8 mouse cellular contexts compared by ENCODE assay signal in the genomic region with DNA sequence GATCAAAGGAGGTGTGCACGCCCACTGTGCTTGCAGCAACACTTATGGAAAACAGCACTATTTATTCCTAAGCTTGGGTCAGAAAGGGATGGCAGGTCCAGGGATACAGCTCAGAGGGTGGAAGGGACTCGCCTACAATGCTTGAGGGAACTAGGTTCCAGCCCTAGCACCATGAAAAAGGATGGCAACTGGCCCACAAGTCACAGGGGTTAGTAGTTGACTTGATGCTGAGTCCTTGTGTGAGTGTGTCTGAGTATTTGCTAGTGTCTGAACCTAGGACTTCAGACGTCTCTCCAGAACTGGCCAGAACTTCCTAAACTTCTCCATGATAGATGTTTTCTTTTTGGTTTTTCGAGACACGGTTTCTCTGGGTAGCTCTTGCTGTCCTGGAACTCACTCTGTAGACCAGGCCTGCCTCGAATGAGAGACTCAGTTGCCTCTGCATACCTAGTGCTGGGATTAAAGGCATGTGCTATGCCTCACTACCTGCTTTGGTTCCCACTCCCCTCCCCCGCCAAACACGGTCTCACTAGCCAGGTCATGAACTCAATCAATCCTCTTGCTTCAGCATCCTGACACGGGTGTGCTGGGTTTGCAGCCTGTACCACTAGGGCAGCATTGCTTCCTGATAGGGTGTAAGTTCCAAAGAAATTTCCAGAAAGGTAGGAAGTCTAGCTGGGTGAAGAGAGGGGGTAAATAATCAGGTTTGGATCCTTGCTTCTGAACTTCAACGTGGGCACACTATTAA. TPM values are rescaled to one million over a fixed set of nuclear protein-coding genes. Genes with fewer than 3 reads are reported as not detected.
A peak's percentile ranks its signal among the peaks of the same experiment; 100 is the strongest.
DNase-seq lines count a peak whose midpoint lies in the region; ATAC-seq and TF ChIP-seq lines count a peak whose summit lies in the region.

No protein-coding gene starts in this region.

- H3K27me3 ChIP-seq in embryonic facial prominence, embryonic 10.5 days (replicated peaks; ENCODE audit: low read depth, poor library complexity, severe bottlenecking) = no peaks in the 10 kb centered on the region
- H3K27me3 ChIP-seq in hindbrain, embryonic 15.5 days = no peaks in the 10 kb centered on the region
- H3K27me3 ChIP-seq in liver, embryonic 14.5 days (ENCODE audit: control insufficient read depth, insufficient read depth, low read length) = no peaks in the 10 kb centered on the region

- WGBS in embryonic facial prominence, embryonic 10.5 days = 61% methylated on average over 10 of the region's 10 CpGs
- WGBS in hindbrain, embryonic 15.5 days = 64% methylated on average over 10 of the region's 10 CpGs
- WGBS in liver, embryonic 14.5 days (ENCODE audit: insufficient replicate concordance) = 58% methylated on average over 10 of the region's 10 CpGs
- WGBS in olfactory bulb, adult 2 months = 60% methylated on average over 10 of the region's 10 CpGs

- H3K27ac ChIP-seq in embryonic facial prominence, embryonic 10.5 days (replicated peaks) = peak overlapping the region; percentile 97
- peak overlapping the region; percentile 89 for H3K27ac ChIP-seq in hindbrain, embryonic 15.5 days (replicated peaks)
- peak overlapping the region; percentile 4; the same call in 1 of the 2 replicates for H3K27ac ChIP-seq in liver, embryonic 14.5 days
- H3K27ac ChIP-seq in olfactory bulb, adult 2 months (ENCODE audit: insufficient read depth, low read depth, low read length) = peak overlapping the region; percentile 83

- peak; percentile 72 for ATAC-seq in hindbrain, embryonic 15.5 days (ENCODE audit: low FRiP score, low read depth)
- peak; percentile 44 for ATAC-seq in liver, embryonic 14.5 days (ENCODE audit: insufficient read depth)

- no peak for TF ChIP-seq EP300 in liver, embryonic 14.5 days (IDR thresholded peaks at IDR 0.05; ENCODE audit: low read depth)

- H3K9ac ChIP-seq in hindbrain, embryonic 15.5 days = peak overlapping the region; percentile 92; the same call in 1 of the 2 replicates
- H3K9ac ChIP-seq in liver, embryonic 14.5 days (replicated peaks) = 0 out of 2 replicates have a peak overlapping the region, but pooled peaks have one; percentile 5

- DNase-seq in adrenal gland, adult 8-10 months = peak; percentile 44
- no peak for DNase-seq in adrenal gland, postnatal 25 days
- DNase-seq in CD4-positive, CD25-positive, alpha-beta regulatory T cell, adult 2 months (ENCODE audit: low read depth, low spot score) = peak; percentile 48
- peak; percentile 29 for DNase-seq in embryonic facial prominence, embryonic 10.5 days (ENCODE audit: low spot score)
- no peak for DNase-seq in liver, embryonic 14.5 days (ENCODE audit: low read depth in 3 of 3, low spot score in 3 of 3)
- DNase-seq in yolk sac, embryonic 10.5 days (ENCODE audit: low spot score) = no peak

- TF ChIP-seq POLR2A in olfactory bulb, adult 2 months (IDR thresholded peaks at IDR 0.05; ENCODE audit: insufficient read depth, low read depth, low read length) = no peak

- peaks cover 37% of the 10 kb centered on the region for H3K4me1 ChIP-seq in embryonic facial prominence, embryonic 10.5 days
- peaks cover 35% of the 10 kb centered on the region for H3K4me1 ChIP-seq in hindbrain, embryonic 15.5 days (replicated peaks)
- H3K4me1 ChIP-seq in liver, embryonic 14.5 days (replicated peaks; ENCODE audit: control insufficient read depth in 2 of 2, insufficient read depth in 2 of 2, low read length in 1 of 2) = peaks cover 9 to 24% of the 10 kb centered on the region in 2 experiments
- peaks cover 2% of the 10 kb centered on the region for H3K4me1 ChIP-seq in olfactory bulb, adult 2 months (ENCODE audit: control insufficient read depth, insufficient read depth, low read length)

- H3K4me3 ChIP-seq in embryonic facial prominence, embryonic 10.5 days = peak overlapping the region; percentile 95
- peak overlapping the region; percentile 89 for H3K4me3 ChIP-seq in hindbrain, embryonic 15.5 days
- H3K4me3 ChIP-seq in liver, embryonic 14.5 days (ENCODE audit: insufficient read depth in 1 of 2, low read depth in 2 of 2, low read length in 2 of 2) = peak overlapping the region; percentile 10 to 28; a peak in 1 of 4 replicates
- peak overlapping the region; percentile 51 for H3K4me3 ChIP-seq in olfactory bulb, adult 2 months (ENCODE audit: insufficient read depth, low read depth, low read length)

- peak overlapping the region; percentile 64 for H3K4me2 ChIP-seq in hindbrain, embryonic 15.5 days
- H3K4me2 ChIP-seq in liver, embryonic 14.5 days (ENCODE audit: low read depth) = peak overlapping the region; percentile 60

- peaks cover 13% of the 10 kb centered on the region for H3K36me3 ChIP-seq in embryonic facial prominence, embryonic 10.5 days (replicated peaks)
- peaks cover 3% of the 10 kb centered on the region for H3K36me3 ChIP-seq in hindbrain, embryonic 15.5 days
- H3K36me3 ChIP-seq in liver, embryonic 14.5 days (replicated peaks; ENCODE audit: control insufficient read depth, insufficient read depth, low read depth) = peaks cover 9% of the 10 kb centered on the region

- H3K9me3 ChIP-seq in embryonic facial prominence, embryonic 10.5 days = no peaks in the 10 kb centered on the region
- H3K9me3 ChIP-seq in hindbrain, embryonic 15.5 days = no peaks in the 10 kb centered on the region
- H3K9me3 ChIP-seq in liver, embryonic 14.5 days (ENCODE audit: control insufficient read depth, low read length) = no peaks in the 10 kb centered on the region

- no peak for TF ChIP-seq CTCF in liver, embryonic 14.5 days (IDR thresholded peaks at IDR 0.05; ENCODE audit: low read depth)
- no peak for TF ChIP-seq CTCF in olfactory bulb, adult 2 months (IDR thresholded peaks at IDR 0.05; ENCODE audit: insufficient read depth, low read depth, low read length)

RNA-seq across cellular contexts. Expression of gene Atp6v1g1, which starts 0.7 kb away (rescaled TPM):
- total RNA-seq in adrenal gland, adult 8-10 months (2022) = 100 to 1,000 TPM; 191 to 202 (median 194) TPM
- total RNA-seq in adrenal gland, postnatal 25 days (2021) = 178 and 188 TPM in 2 replicates
- 244 and 267 TPM in 2 replicates for polyA plus RNA-seq in embryonic facial prominence, embryonic 10.5 days (2016; fragmentation: Nextera tagmentation; extraction: Ambion mirVana)
- polyA plus RNA-seq in hindbrain, embryonic 15.5 days (2015; fragmentation: Nextera tagmentation; extraction: Ambion mirVana) = 392 and 404 TPM in 2 replicates
- polyA plus RNA-seq in liver, embryonic 14.5 days (2012; rRNA removed) = 27.1 and 42.6 TPM in 2 replicates
- 117 and 119 TPM in 2 replicates for polyA plus RNA-seq in liver, embryonic 14.5 days (2014; fragmentation: Nextera tagmentation; extraction: Ambion mirVana)
- polyA plus RNA-seq in olfactory bulb, adult 2 months (2012; ENCODE audit: insufficient read depth, insufficient read length, low replicate concordance, missing spikeins) = not detected in 2 replicates

RNA-seq across cellular contexts. Expression of gene Tmem268, which starts 14.7 kb away (rescaled TPM):
- total RNA-seq in adrenal gland, adult 8-10 months (2022) = 10 to 100 TPM; 13.1 to 15.1 (median 14.0) TPM
- 14.2 and 19.8 TPM in 2 replicates for total RNA-seq in adrenal gland, postnatal 25 days (2021)
- 10.2 and 10.6 TPM in 2 replicates for polyA plus RNA-seq in embryonic facial prominence, embryonic 10.5 days (2016; fragmentation: Nextera tagmentation; extraction: Ambion mirVana)
- 3.3 and 4.1 TPM in 2 replicates for polyA plus RNA-seq in hindbrain, embryonic 15.5 days (2015; fragmentation: Nextera tagmentation; extraction: Ambion mirVana)
- polyA plus RNA-seq in liver, embryonic 14.5 days (2012; rRNA removed) = 3.5 and 5.1 TPM in 2 replicates
- polyA plus RNA-seq in liver, embryonic 14.5 days (2014; fragmentation: Nextera tagmentation; extraction: Ambion mirVana) = 7.8 and 7.9 TPM in 2 replicates
- not detected in 2 replicates for polyA plus RNA-seq in olfactory bulb, adult 2 months (2012; ENCODE audit: insufficient read depth, insufficient read length, low replicate concordance, missing spikeins)

RNA-seq across cellular contexts. Expression of gene Whrn, which starts 48.1 kb away (rescaled TPM):
- 10 to 100 TPM; 56.7 to 95.9 (median 78.5) TPM for total RNA-seq in adrenal gland, adult 8-10 months (2022)
- 43.9 and 54.7 TPM in 2 replicates for total RNA-seq in adrenal gland, postnatal 25 days (2021)
- 4.2 and 7.5 TPM in 2 replicates for polyA plus RNA-seq in embryonic facial prominence, embryonic 10.5 days (2016; fragmentation: Nextera tagmentation; extraction: Ambion mirVana)
- 6.9 and 7.1 TPM in 2 replicates for polyA plus RNA-seq in hindbrain, embryonic 15.5 days (2015; fragmentation: Nextera tagmentation; extraction: Ambion mirVana)
- 0.53 and 0.61 TPM in 2 replicates for polyA plus RNA-seq in liver, embryonic 14.5 days (2012; rRNA removed)
- polyA plus RNA-seq in liver, embryonic 14.5 days (2014; fragmentation: Nextera tagmentation; extraction: Ambion mirVana) = 0.23 and 0.29 TPM in 2 replicates
- not detected in 2 replicates for polyA plus RNA-seq in olfactory bulb, adult 2 months (2012; ENCODE audit: insufficient read depth, insufficient read length, low replicate concordance, missing spikeins)

Comparison
In these comparisons a context has a peak if more than half of its experiments do, and no peak if none do; other contexts are left out.
1. DNase-seq: peak in adrenal gland, adult 8-10 months (single experiment), CD4-positive, CD25-positive, alpha-beta regulatory T cell, adult 2 months (single experiment) and embryonic facial prominence, embryonic 10.5 days (single experiment); none in adrenal gland, postnatal 25 days (single experiment), liver, embryonic 14.5 days (0 of 3) and yolk sac, embryonic 10.5 days (single experiment).
2. H3K27ac ChIP-seq: peak in every context shown above with its lines; median percentile 97 in embryonic facial prominence, embryonic 10.5 days; 89 in hindbrain, embryonic 15.5 days; 83 in olfactory bulb, adult 2 months; 4 in liver, embryonic 14.5 days.
3. H3K4me3 ChIP-seq: peak in every context shown above with its lines; median percentile 95 in embryonic facial prominence, embryonic 10.5 days; 89 in hindbrain, embryonic 15.5 days; 51 in olfactory bulb, adult 2 months; 19 in liver, embryonic 14.5 days.